Mouse (Mus musculus) c-Kit-positive CD71-negative TER-119-negative erythroid progenitor cells, embryonic 14.5 days (primary cell): ENCODE data around the gene Slc30a6.

ENCODE experiments used
- DNase-seq: peaks from one replicate; pipeline ENCODE4 v3.0.0-alpha.2; 2013; ENCODE audit warnings: low read depth

Gene Slc30a6

DNA sequence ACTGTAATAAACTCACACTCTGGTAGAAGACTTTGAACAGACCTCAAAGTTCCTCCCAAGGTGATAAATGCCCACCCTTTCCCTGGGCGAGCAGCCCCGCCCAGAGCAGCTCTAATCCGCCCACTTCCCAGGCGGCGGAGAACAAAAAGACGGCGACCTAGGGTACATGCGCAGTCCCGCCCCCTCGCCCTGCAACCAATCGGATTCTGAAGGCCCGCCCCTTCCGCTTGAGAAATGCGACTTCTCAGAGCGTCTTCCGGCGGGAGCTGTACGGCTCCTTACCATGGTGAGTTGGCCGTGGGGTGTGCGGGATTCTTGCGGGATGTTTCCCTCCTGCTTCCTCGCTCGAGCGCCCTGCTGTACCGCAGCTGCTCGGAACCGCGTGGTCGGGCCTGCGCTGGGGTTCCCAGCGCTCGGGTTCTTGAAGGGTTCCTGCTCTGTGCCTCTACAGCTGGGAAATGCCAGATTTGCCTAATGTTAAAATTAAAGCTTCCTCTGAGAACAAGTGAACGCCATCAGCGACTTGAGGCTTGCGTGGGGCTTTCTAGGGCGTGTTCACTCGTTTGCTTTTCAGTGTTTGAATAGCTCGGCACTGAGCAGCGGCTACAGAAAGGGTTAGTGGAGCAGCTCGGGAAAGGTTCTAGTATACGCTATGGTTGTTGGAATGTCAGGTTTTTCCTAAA is at the start of gene Slc30a6:
Gene Slc30a6 (plus strand): TSS at position 226 of the 683 bp plus-strand sequence.
- peak; percentile 96 for DNase-seq

- no peak for DNase-seq
Measured at GRCm38 (mm10) chr17:74363592-74363991, 31.8 kb upstream of the Slc30a6 start.

DNA sequence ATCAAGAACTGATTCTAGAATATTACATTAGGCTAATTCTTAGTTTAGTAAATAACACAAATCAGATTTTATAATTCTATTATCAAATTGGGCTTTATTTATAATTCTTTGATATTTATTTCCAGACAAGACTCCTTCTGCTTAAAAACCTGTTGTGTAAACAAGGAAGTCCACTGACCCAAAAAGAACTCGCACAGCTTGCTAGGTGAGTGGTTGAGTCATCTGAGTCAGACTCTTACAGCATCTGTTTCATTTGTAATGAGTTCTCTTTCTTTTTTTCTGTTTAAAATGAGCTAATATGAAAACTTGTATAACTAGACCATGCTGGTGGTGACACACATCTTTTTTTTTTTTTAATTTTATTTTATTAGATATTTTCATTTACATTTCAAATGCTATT is 18.5 kb upstream of the Slc30a6 start:
- no peak for DNase-seq

DNA sequence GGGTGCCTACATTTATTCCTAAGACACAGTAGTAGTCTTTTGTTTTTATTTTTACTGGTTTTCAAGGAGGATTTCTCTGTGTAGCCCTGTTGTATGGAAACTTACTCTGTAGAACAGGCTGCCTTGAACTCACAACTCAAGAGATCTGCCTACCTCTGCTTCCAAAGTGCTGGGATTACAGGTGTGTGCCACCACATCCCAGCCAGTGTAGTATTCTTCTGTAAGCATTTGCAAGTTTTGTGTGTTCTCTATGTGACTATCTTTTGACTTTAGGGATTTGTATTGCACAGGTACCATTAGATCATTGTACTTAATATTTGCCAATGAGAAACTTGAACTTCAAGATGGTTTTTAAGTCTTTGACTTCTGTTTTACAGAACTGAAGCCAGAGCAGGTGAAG is 8.8 kb upstream of the Slc30a6 start:
- no peak for DNase-seq

DNA sequence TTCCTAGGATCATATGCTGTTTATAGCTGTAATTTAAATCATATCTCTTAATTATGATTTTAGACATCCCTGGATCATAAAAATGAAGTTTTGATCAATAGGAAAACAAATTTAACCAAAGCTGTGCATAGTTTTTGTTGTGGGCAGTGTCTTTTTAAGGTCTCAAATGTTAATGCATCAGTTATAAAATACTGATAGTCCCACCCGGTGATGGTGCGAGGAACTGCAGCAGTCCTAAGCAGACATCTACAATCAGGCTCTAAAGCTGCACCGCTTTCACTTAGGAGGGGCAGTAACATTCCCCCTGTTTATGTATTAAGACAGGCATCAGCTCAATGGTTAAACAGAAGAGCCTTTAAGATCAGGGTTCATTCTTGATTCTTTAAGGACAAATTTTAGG is 5.6 kb upstream of the Slc30a6 start:
- DNase-seq: no peak

- DNase-seq: no peak
Measured at GRCm38 (mm10) chr17:74394381-74394780, 1.0 kb upstream of the Slc30a6 start.

GRCm38 (mm10) chr17:74394855-74395254 is 553 bp upstream of the Slc30a6 start:
- DNase-seq: no peak

DNA sequence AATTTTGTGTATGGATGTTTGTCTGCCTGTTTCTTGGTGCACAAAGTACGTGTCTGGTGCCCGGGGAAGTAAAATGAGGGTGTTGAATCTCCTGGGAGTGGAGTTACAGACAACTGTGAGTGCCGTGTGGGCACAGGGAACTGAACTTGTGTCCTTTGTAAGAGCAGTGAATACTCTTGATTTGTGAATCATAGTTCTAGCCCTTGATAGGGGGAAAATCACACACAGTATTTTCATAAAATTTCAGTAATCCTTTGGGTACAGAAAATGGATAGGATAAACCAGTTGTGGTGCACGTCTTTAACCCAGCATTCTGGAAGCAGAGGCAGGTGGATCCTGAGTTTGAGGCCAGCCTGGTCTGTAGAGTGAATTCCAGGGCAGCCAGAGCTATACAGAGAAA is 1.4 kb downstream of the Slc30a6 start:
- no peak for DNase-seq

DNA sequence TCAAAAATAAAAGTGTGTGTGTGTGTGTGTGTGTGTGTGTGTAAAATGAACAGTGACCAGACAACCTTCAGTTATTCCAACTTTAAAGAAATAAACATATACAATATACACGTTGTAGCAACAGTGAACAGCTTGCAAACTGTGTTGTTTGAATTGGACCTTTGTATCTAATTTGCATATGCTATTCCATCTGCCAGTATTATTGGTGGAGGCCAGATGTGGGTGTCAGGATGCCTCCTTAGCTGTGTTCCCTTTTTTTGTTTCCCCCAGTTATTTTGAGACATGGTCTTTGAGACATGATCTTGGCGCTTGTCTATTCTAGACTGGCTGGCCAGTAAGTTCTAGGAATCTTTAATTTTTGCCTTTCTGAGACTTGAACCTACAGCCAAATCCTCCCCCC is 1.8 kb downstream of the Slc30a6 start:
- DNase-seq: no peak

- DNase-seq: no peak
Measured at GRCm38 (mm10) chr17:74402486-74403222, 7.2 kb downstream of the Slc30a6 start.

DNA sequence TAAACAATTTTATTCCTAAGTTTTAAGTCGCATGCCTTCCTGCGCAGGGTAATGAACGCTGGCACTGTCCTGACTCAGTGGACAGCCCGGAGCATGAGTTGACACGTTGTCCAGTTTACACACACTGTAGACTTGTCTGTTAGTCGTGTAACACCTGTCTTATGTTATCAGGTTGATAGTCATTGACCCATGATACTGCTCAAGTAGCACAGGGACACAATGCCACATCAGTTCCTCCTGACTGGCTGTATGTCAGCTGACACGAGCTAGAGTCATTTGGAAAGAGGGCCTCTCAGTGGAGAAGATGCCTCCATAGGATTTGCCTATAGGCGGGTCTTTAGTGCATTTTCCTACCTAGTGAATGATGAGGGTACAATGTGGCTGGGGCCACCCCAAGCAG is 11.1 kb downstream of the Slc30a6 start:
- DNase-seq: no peak

DNA sequence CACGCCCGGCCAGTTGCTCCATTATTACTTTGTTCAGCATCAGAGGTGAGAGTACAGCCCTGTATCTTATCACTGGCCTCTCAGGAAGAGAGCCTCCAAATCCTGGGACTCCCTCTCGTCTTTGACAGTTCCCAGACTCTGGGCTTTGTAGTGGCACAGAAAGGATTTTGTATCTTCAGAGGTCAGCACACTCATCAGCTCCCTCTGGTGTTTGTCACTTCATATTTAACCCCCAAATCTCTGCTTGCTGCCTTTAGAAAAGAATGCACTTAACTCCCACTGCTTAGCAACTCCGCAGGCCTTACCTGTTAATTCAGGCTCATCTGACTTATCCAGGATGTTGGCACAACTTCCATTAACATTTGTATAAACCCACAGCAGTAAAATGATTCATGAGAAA is 14.3 kb downstream of the Slc30a6 start:
- no peak for DNase-seq

DNA sequence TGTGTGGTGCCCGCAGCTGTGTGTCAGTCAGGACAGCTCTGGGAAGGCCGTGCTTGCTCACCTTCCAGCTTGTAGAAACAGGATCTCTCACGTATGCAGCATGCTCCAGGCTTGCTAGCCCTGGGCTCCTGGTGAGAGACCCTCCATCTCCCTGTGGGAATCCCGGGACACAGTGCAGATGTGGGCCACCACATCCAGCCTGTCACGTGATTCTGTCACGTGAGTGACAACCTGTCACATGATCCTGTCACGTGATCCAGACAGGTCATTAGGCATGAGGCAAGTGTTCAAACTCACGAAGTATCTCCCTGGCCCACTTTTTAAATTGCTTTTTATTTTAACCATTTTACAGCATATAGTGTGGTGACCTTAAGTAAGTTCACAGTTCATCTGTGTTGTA is 17.9 kb downstream of the Slc30a6 start:
- DNase-seq: no peak

DNA sequence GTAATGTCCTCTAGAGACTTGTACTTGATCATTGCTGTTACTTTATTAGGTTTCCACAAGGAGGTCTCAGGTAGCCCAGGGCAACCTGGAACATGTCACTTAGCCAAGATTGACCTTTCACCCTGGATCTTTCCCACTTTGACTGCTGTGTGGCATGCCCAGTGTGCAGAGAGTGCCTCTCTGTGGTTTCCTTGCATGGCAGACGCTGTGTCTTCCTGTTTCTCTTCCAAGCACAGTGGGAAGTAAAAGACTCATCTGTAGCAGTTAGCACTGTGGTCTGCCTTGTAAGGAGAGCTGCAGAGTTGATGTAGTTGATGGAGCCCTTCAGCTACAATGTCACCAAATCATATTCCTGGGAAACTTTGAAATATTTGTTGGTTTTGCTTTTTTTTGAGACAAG is 19.3 kb downstream of the Slc30a6 start:
- DNase-seq: no peak

DNA sequence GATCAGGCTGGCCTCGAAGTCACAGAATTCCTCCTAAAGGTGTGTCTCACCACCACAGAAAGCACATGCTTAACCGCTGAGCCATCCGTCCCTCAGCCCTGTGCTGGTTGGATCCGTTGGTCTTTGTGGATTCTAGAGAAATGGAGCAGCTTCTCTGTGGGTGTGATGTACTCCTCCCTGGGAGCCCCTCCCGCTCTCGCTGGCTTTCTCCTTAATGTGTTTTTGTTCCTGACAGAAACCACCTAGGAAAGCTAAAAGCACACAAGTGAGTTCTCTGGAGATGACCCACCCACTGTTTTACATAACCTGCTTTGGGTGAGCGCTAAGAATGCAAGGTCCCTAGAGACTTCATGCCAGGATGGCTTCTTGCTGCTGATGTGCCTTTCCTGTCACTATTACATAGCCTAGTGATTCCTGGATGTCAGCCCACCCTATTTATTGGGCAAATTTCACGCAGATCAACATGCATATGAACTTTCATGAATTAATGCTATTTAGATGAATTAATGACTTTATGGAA is 21.5 kb downstream of the Slc30a6 start:
- no peak for DNase-seq

DNA sequence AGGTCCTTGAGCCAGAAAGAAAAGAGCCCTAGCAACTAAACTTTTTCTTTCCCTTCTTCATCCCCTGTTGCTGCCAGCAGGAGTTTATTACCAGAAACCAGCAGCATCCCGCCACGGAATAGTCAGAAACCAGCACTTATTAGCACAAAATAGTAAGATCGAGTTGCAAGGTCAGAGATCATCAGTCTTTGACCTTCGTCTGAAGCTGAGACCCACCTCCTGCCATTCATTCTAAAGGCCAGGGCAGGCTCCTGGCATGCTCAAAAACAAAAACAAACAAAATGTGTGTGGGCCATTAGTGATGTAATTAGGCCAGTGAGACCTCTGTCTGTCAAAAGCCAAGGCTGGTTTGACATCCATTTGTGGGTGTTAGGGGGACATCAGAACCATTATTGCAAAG is 22.8 kb downstream of the Slc30a6 start:
- no peak for DNase-seq

- DNase-seq: no peak
Measured at GRCm38 (mm10) chr17:74420656-74421055, 25.2 kb downstream of the Slc30a6 start.

DNA sequence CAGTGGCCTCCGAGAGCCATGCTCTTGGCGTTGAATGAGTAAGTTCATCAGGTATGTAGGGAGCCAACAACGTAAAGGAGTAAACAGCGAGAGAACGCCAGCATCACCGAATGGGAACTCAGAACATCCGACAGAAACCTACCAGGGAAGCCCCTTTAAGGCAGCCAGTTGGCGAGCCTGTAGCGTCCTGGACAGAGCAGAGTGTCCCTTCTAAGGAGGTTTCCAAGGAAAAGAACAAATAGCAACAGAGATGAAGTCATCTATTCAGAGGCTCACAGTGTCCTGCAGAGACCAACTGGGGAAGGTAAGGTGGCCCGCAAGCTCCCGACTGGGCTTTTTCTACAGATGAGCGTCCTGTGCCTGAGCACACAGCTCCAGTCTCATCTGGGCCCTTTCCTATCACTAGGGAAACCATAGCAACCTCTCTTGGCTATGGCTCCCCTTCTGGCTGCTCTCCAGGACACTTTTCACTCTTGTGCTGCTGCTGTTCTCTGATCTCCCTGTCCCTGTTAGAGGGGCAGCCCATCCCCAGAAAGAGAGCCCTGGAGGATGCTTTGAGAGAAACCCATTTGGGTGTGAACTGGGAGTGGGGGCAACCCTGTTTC is 29.1 kb downstream of the Slc30a6 start:
- DNase-seq: no peak

- no peak for DNase-seq
Measured at GRCm38 (mm10) chr17:74430074-74430473, 34.7 kb downstream of the Slc30a6 start.

- DNase-seq: peak; percentile 22
Measured at GRCm38 (mm10) chr17:74431481-74431880, 36.1 kb downstream of the Slc30a6 start.

GRCm38 (mm10) chr17:74432631-74433030 is 37.2 kb downstream of the Slc30a6 start:
- no peak for DNase-seq

GRCm38 (mm10) chr17:74437762-74438161 is 42.4 kb downstream of the Slc30a6 start:
- DNase-seq: no peak

DNA sequence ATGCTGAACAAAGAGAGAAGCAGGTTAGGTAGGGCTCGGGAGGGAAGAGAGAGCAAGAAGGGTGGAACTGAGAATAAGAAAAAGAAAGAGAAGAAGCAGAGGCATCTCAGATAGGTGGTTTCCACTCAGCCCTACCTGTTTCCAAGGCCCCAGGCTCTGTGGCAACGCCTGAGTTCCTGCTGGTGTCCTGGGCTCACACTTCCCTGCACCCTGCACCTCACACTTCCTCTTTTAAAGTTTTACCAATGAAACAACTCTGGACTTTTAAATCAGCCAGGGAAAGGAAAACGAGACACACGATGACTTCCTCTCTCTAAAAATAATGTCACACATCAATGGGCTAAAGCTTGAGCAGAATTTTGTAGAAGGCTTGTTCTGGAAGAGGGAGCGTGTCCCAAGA is 45.1 kb downstream of the Slc30a6 start:
- peak; percentile 38 for DNase-seq
